Mouse (Mus musculus) erythroblast, embryonic 14.5 days (primary cell): ENCODE measurements around the gene Pard6b. TPM values are rescaled to one million over a fixed set of nuclear protein-coding genes. Genes with fewer than 3 reads are reported as not detected.
"Not testable (repeated sequence)": the region's sequence is repeated elsewhere in the genome, so short reads cannot be mapped to it uniquely, and the experiment has no call there.

Experiments
- H3K27me3 ChIP-seq: 2 replicates; pipeline ENCODE4 v1.6.1; 2012; ENCODE audit warnings: inconsistent platforms; ENCODE audit not compliant: control insufficient read depth
- H3K36me3 ChIP-seq: 2 replicates; pipeline ENCODE4 v1.6.1; 2012; ENCODE audit warnings: mild to moderate bottlenecking, inconsistent platforms; ENCODE audit not compliant: control insufficient read depth
- H3K4me1 ChIP-seq: 2 replicates; pipeline ENCODE4 v1.6.1; 2012; ENCODE audit warnings: inconsistent platforms; ENCODE audit not compliant: control insufficient read depth
- H3K4me3 ChIP-seq: replicated peaks from 2 replicates; pipeline ENCODE3; 2012; ENCODE audit warnings: moderate library complexity, mild to moderate bottlenecking, inconsistent platforms
- H3K9me3 ChIP-seq: 2 replicates; pipeline ENCODE4 v1.6.1; 2012; ENCODE audit warnings: low read length, inconsistent platforms, mixed read lengths; ENCODE audit not compliant: control insufficient read depth
- GATA1 ChIP-seq: IDR thresholded peaks from 2 replicates; pipeline ENCODE4 v1.6.1; 2012; ENCODE audit warnings: low read length, inconsistent platforms, mixed read lengths
- TAL1 ChIP-seq: IDR thresholded peaks from 3 replicates; pipeline ENCODE4 v1.6.1; 2012; ENCODE audit warnings: low read length, inconsistent platforms, mixed read lengths
- polyA plus RNA-seq: library from polyadenylated mRNA; stranded (reverse); fragments of >175 nt; gene quantifications from 2 replicates; pipeline ENCODE4 v1.2.3, GENCODE M21; 2012

Pard6b gene
- polyA plus RNA-seq, 1 experiment, result 0.06 TPM

DNA sequence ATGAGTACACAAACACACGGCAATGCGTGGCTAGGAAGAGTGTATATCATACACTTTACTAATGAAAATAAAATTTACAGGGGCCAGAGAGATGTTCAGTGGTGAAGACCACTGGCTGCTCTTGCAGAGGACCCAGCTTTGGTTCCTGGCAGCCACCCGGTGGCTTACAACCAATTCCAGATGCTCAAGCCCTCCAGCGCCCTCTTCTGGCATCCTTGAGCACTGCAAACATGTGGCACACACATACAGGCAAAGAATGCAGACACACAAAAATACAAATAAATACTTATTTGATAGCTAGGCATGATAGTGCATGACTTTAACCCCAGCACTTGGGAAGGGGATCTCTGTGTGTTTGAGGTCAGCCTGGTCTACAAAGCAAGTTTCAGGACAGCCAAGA, 34.3 kb upstream of the Pard6b start:
- no peaks in the 10 kb centered on the region for H3K9me3 ChIP-seq
- peaks cover 26% of the 10 kb centered on the region for H3K27me3 ChIP-seq
- H3K4me1 ChIP-seq, result peaks cover 21% of the 10 kb centered on the region
- no peaks in the 10 kb centered on the region for H3K36me3 ChIP-seq
- H3K4me3 ChIP-seq, result no peak overlapping the region
- TF ChIP-seq GATA1 (no peak), TAL1 (no peak)

DNA sequence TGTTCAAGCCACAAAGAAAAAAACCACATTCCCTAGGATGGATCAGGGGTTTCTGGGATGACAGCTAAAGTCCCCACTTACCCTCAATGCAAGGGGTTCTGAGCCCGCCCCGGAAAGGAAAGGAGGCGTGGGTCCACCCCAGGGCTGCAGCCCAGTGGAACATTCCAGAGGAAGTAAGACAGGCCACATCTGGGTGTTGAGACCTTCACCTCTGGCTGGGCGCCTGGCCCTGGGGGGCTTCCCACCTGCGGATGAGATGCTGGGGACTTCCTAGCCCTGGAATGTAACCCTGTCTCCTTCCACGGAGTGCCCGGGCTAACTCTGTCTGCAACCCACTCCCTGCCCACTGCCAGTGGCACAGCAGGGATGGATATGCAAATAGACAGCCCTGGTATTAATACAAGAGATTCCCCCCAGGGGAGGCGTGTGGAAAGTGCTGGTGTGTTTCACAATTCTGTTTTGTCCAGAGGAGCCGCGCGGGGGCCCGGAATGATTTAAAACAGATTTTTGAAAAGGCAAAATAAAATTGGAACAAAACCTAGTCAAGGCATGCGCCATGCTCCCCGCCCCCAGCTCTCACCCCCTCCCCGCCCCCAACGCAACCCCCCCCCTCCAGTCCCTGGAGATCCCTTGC, 31.7 kb upstream of the Pard6b start:
- peaks cover 22% of the 10 kb centered on the region for H3K4me1 ChIP-seq
- H3K36me3 ChIP-seq, result no peaks in the 10 kb centered on the region
- peaks cover 35% of the 10 kb centered on the region for H3K27me3 ChIP-seq
- no peaks in the 10 kb centered on the region for H3K9me3 ChIP-seq
- H3K4me3 ChIP-seq, result peak overlapping the region; percentile 9
- no peak for TF ChIP-seq TAL1
- TF ChIP-seq GATA1, result no peak

DNA sequence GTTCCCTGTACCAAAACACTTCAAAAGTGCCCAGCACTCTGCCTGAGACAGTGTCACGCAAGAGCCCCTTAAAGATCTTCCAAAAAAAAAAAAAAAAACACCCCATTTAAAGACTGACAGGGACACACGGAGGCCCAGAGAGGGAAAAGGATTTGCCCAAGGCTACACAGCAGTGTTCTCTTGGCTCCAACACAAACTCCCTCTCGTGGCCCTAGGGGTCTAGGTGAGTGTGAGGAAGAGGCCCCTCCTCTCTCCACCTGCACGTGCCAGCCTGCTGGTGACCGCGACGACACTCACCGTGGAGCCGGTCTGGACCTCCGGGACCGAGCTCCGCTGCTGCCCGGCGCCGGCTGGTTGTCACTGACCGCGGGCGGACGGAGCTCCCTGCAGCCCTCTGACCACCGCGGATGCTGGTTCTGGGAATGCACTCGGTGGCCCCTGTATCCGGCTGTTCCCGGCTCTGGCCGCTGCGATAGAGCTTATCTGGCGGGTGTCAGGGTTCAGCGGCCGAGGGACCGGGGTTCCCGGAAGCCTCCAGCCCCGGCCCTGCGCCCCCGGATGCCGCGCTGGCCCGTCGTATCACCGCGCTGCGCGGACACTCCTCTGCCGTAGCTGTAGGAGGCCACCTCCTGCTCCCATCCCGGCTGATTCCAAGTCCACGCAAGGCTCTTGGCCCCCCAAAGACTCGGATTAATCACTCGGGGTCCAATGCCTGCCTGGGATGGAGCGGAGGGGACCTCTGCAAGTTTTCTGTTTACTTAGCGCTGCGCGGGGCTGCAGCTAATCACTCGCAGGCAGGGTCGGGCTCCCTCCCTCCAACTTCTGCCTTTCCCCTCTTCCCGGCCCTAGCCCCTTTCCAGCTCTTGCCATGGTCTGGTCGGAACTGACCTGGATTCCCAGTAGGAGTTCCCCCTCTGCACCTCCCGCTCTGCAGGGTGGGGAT, 30.5 kb upstream of the Pard6b start:
- peaks cover 35% of the 10 kb centered on the region for H3K27me3 ChIP-seq
- TF ChIP-seq TAL1, result no peak
- TF ChIP-seq GATA1, result no peak
- H3K9me3 ChIP-seq, result no peaks in the 10 kb centered on the region
- H3K4me3 ChIP-seq, result peak overlapping the region; percentile 54
- peaks cover 22% of the 10 kb centered on the region for H3K4me1 ChIP-seq
- H3K36me3 ChIP-seq, result no peaks in the 10 kb centered on the region

DNA sequence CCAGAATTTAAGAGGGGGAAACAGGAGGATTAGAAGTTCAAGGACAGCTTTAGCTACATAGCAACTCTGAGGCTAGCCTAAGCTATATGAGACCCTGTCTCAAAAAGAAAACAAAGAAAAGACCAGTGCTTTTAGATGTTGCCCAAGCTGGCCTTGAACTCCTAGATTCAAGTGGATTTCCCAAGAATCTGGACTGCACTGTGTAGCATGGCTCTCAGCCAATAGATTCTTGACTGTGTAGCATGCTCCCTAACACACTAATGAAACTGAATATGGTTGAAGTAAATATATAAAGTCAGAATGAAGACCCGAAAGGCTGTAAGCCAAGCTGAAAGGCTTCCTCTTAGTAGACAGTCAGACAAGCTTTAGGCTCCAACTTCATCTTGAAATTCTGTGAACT, 28.6 kb upstream of the Pard6b start:
- Histone ChIP-seq H3K4me3 (no peak overlapping the region), H3K9me3 (no peaks in the 10 kb centered on the region), H3K27me3 (peaks cover 35% of the 10 kb centered on the region), H3K36me3 (no peaks in the 10 kb centered on the region), H3K4me1 (peaks cover 22% of the 10 kb centered on the region)
- TF ChIP-seq GATA1 (no peak), TAL1 (no peak)

DNA sequence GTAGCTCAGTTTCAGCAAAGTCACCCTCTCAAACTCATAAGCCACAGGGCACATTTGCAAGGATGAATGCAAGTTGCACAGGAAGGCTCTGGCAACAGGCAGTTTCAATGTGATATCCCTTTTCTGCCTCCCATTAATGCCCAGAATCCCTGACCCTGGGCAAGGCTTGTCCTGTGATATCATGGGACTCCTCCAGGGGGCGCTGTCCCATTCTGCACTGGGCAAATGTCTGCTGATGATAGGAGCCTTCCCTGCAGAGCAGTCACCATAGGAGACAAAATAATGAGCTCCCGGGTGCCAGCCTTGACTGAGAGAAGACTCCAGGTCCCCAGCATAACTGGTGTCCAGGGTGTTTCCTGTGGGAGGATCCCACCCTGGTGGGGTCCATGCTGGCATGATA, 28.1 kb upstream of the Pard6b start:
- peaks cover 22% of the 10 kb centered on the region for H3K4me1 ChIP-seq
- peaks cover 35% of the 10 kb centered on the region for H3K27me3 ChIP-seq
- H3K4me3 ChIP-seq, result no peak overlapping the region
- H3K9me3 ChIP-seq, result no peaks in the 10 kb centered on the region
- TF ChIP-seq TAL1 (no peak), GATA1 (no peak)
- no peaks in the 10 kb centered on the region for H3K36me3 ChIP-seq

DNA sequence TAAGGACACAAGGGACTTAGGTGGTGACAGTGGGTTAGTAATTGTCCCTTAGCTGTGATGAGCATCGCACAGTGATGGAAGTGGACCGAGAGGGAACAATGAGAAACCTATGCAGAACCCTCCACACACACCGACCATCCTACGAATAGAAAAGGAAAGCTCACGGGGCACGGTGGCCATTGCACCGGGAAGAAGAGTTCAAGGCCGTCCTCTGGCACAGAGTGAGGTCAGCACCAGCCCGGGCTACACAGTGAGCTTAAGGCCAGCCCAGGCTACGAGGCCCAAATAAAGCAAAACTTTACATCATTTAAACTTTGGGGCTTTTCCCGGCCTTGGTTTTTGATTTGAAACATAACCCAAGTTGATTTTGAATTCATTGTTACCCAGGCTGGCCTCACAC, 26.7 kb upstream of the Pard6b start:
- Histone ChIP-seq H3K36me3 (no peaks in the 10 kb centered on the region), H3K9me3 (no peaks in the 10 kb centered on the region), H3K4me1 (peaks cover 19% of the 10 kb centered on the region), H3K27me3 (peaks cover 31% of the 10 kb centered on the region), H3K4me3 (no peak overlapping the region)
- TF ChIP-seq TAL1 (no peak), GATA1 (no peak)

DNA sequence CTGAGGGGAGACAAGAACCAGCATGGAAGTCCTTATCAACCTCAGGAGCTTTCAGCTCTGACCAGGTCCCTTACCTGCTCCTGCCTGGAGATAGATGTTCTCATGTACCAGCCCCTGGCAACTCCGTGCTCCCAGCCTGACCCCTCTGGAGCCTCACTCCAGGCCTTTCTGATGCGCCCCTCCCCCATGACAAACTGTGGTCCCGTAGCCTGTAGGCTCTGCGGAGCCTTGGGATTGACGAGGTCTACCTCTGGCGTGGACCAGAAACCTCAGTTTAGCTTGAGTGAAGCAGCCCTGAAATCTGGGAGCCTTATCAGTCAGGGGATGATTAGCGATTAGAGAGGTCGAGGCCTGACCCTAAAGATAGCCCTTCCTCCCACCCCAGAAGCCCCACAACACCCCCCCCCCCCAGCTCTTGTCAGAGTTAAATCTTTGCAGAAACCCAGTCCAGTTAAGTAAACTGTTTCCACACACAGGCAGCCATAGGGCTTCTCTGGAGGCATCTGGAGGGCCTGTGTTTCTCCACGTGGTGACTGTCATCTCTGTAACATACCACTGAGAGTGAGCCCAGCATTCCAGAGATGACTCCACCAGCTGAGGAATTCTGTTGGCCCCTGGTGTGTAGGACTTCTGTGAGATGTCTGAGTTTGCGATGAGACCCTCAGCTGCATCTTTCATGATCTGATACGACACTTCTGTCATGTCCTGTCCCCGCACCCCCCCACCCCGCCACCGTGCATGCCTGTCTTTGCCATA, 24.7 kb upstream of the Pard6b start:
- Histone ChIP-seq H3K9me3 (peaks cover 7% of the 10 kb centered on the region), H3K4me3 (no peak overlapping the region), H3K4me1 (peaks cover 3% of the 10 kb centered on the region; the same call in 1 of the 2 replicates), H3K36me3 (no peaks in the 10 kb centered on the region), H3K27me3 (peaks cover 13% of the 10 kb centered on the region)
- no peak for TF ChIP-seq GATA1

DNA sequence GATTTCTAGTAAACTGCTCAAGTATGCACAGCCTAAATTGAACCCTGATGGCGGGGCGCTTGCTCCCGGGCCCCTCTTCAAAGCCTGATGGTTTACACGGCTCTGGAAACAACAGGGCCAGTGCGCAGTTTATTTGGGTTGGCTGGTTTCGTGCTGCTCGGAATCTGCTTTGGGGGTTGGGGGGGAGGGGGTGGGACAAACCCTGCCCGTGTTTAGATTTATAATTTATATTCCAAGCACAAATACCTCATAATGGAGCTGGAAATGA, 24.2 kb upstream of the Pard6b start:
- Histone ChIP-seq H3K4me3 (no peak overlapping the region), H3K4me1 (no peaks in the 10 kb centered on the region), H3K27me3 (peaks cover 8% of the 10 kb centered on the region), H3K9me3 (peaks cover 7% of the 10 kb centered on the region), H3K36me3 (no peaks in the 10 kb centered on the region)
- TF ChIP-seq TAL1, result no peak
- no peak for TF ChIP-seq GATA1

DNA sequence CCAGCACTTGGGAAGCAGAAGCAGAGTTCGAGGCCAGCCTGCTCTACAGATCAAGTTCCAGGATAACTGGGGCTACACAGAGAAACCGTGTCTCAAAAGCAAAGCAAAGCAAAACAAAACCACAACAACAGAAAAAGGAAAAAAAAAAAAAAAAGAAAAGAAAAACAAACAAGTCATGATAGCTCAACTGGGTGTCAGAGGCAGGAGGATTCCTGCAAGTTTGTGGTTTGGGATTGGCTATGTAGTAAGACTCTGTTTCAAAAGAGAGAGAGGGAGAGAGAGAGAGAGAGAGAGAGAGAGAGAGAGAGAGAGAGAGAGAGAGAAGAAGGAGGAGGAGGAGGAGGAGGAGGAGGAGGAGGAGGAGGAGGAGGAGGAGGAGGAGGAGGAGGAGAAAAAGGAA, 22.9 kb upstream of the Pard6b start:
- H3K36me3 ChIP-seq, H3K9me3 ChIP-seq, H3K27me3 ChIP-seq, H3K4me1 ChIP-seq, H3K4me3 ChIP-seq: not testable (repeated sequence)
